Mouse (Mus musculus) brain, embryonic 18.5 days (tissue): ENCODE data around the gene Pmch.

Experiments
- DNase-seq: peaks from one replicate; pipeline ENCODE4 v3.0.0-alpha.2; 2012; ENCODE audit warnings: low read depth, low spot score

The Pmch gene

DNA sequence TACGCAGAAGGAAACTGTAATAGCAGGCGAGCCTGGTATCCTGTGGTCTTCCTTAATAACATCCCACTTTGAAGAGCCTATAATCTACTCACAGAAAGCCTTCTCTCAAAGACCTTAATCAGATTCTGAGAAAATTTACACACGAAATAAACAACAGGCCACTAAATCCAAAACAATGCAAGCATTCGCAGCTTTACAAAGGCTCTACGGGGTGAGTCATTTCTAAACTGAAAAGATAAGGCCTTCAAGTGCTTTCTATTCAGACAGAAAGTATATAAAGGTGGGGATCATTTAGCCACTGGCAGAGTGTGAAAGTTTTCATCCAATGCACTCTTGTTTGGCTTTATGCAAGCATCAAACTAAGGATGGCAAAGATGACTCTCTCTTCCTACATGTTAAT is at the start of gene Pmch:
TSS of gene Pmch (plus strand) at position 301 of the 400 bp plus-strand sequence.
- no peak for DNase-seq

DNA sequence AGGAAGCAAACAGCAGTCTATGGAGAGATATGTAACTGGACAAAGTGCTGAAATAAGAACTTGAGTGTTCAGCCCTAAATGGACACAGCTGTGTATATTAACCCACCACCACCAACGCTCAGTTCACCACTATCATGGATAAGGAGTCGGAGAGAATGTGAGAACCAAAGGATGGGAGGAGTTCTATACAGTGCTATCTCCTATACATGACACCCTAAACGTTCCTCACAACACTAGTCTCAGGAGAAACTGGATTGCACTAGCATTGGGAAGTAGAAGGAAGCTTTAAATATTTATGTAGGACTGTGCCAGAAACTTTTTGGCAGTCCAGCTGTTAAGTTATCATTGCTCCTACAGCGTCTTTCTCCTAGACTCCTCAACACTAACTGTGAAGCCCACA is 46.6 kb upstream of the Pmch start:
- DNase-seq, result no peak

- DNase-seq, result no peak
Observed at GRCm38 (mm10) chr10:88046098-88046771, 44.6 kb upstream of the Pmch start.

DNA sequence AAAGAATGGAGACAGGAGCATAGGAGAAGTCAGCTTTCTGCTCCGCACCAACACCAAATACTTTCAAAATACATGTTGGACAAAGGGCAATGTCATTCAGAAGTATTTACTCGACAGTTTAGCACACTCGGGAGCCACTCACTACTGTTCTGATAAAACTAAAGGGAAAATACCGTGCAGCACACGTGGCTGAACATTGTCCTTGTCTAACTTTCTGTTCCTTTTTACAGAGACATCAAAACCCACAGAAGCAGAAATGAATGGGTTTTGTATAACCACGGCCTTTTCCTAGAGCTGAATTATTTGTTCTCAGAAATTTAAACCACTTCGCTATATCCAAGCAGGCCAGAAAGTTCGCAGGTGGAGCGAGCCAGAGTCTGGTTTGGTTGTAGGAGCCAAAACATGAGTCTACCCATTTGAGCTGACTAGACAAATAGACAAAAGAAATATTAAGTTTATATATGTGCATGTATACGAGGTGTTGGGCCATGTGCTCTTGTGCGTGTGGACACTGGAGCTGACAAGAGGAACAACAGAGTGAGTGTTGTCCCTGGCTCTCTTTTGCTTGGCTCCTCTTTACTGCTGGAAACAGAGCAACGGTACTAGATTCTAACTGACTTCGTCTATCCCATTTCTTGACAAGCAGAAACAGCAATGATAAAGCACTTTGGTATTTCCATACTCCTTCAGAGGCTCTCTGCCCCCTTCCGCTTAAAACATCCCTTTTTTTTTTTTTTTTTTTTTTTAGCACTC is 36.5 kb upstream of the Pmch start:
- no peak for DNase-seq

GRCm38 (mm10) chr10:88056950-88057649 is 33.8 kb upstream of the Pmch start:
- DNase-seq, result peak; percentile 32

- no peak for DNase-seq
Observed at GRCm38 (mm10) chr10:88063436-88063835, 27.4 kb upstream of the Pmch start.

DNA sequence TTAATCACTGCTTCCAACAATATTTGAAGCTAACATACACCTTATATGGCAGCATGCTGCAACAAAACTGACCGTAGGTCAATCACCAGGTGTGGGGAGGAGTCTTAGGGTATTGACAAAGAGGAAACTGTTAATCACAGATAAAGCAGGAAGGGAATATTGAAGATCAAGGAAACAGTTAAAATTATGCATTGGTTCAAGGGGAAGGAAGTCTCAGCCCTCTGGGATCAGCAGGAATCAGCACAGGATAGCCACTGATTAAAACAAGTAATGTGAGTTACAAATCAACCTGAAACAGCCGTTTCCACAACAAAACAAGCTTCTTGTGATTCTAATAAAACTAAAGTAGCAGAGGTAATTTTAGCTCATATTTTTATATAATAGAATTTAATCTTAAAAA is 26.0 kb upstream of the Pmch start:
- DNase-seq, result no peak

GRCm38 (mm10) chr10:88067377-88067776 is 23.5 kb upstream of the Pmch start:
- no peak for DNase-seq

GRCm38 (mm10) chr10:88106169-88106568 is 15.3 kb downstream of the Pmch start:
- no peak for DNase-seq

DNA sequence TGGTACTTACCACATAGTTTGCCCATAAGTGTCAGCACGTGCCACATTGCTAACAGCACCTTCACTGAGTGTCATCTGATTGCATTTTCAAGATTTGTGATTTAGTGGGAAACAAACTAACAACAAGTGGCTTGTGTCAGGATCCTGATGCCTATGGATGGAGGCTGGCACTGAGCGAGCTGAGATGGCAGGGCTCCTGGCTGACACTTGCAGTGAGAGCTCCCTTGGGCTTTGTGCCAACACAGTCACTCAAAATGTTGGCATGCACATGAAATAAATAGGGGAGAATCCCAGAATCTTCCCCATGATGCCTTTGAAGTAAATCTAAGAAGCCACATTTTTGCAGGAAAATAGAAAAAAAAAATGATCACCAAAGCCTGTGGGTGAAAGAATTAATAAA is 22.4 kb downstream of the Pmch start:
- no peak for DNase-seq

DNA sequence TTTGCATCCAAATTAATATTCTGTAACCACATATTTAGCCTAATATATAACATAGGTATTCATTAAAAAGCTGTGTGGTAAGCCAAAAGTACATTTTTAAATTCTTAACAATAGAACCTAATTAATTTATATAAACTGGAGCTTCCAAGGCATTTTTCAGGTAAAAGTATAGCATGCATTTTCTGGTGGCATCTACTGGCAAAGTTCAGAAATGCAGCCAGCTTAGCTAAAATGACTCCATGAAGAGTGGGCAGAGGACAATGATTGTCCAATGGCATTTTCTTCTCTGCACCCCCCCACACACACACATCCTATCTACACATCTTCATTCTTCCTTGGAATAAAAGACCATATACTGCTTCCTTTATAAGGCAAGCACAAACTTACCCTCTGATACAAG is 28.8 kb downstream of the Pmch start:
- DNase-seq, result no peak

DNA sequence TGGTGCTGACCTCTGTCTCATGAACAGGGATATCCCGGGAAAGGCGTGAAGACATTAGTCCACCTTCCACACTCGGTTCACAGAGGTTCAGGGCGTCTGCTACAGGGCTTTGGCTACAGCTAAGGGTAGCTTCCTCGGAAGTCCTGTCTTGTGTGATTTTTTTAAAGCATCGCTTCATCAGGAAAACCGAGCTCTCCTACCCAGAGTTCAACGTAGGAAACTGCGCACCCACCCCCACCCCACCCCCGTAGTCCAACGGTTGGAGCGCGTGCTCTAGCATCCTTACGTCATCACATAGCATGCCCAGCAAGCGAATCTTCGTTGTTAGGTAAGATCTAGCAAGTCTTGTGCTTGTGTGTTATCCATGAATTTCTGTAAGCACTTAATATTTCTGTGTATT is 44.8 kb downstream of the Pmch start:
- no peak for DNase-seq
